Mouse (Mus musculus) adrenal gland, postnatal 10 days (tissue): ENCODE results near the gene Fam71e2. TPM values are rescaled to one million over a fixed set of nuclear protein-coding genes. Genes with fewer than 3 reads are reported as not detected.
A peak's percentile ranks its signal among the peaks of the same experiment; 100 is the strongest.

Source experiments
- DNase-seq: peaks from one replicate; pipeline ENCODE4 v3.0.0; 2021; ENCODE audit warnings: mixed read lengths
- total RNA-seq, 2 experiments: library from RNA; stranded (reverse); gene quantifications; 2 replicates each; pipeline ENCODE4 v1.2.3; 2021

Fam71e2 gene
- total RNA-seq, 2 experiments from 2014 or later, result not detected

GRCm38 (mm10) chr7:4777851-4778637, 6.9 kb upstream of the Fam71e2 start:
- no peak for DNase-seq

- peak; percentile 75 for DNase-seq
Observed at GRCm38 (mm10) chr7:4776861-4777830, 6.0 kb upstream of the Fam71e2 start.

- no peak for DNase-seq
Observed at GRCm38 (mm10) chr7:4776131-4776530, 5.0 kb upstream of the Fam71e2 start.

GRCm38 (mm10) chr7:4764946-4765710, 6.0 kb downstream of the Fam71e2 start:
- no peak for DNase-seq

- DNase-seq, result no peak
Observed at GRCm38 (mm10) chr7:4759670-4760069, 11.4 kb downstream of the Fam71e2 start.

- DNase-seq, result peak; percentile 86
Observed at GRCm38 (mm10) chr7:4752821-4753570, 18.1 kb downstream of the Fam71e2 start, which contains the start of gene Cox6b2. Gene Cox6b2 (minus strand): TSS chr7:4753094.

- DNase-seq, result peak; percentile 80
Observed at GRCm38 (mm10) chr7:4751971-4752820, 18.9 kb downstream of the Fam71e2 start.

GRCm38 (mm10) chr7:4749169-4749568, 21.9 kb downstream of the Fam71e2 start:
- DNase-seq, result no peak

- no peak for DNase-seq
Observed at GRCm38 (mm10) chr7:4748321-4748720, 22.8 kb downstream of the Fam71e2 start.

- no peak for DNase-seq
Observed at GRCm38 (mm10) chr7:4747156-4747899, 23.8 kb downstream of the Fam71e2 start.

- no peak for DNase-seq
Observed at GRCm38 (mm10) chr7:4746326-4746980, 24.6 kb downstream of the Fam71e2 start.

- DNase-seq, result no peak
Observed at GRCm38 (mm10) chr7:4744886-4745285, 26.2 kb downstream of the Fam71e2 start.

- DNase-seq, result no peak
Observed at GRCm38 (mm10) chr7:4743354-4743753, 27.7 kb downstream of the Fam71e2 start.

GRCm38 (mm10) chr7:4742482-4742819, 28.7 kb downstream of the Fam71e2 start:
- no peak for DNase-seq

- no peak for DNase-seq
Observed at GRCm38 (mm10) chr7:4741672-4742481, 29.2 kb downstream of the Fam71e2 start.

GRCm38 (mm10) chr7:4741151-4741550, 30.0 kb downstream of the Fam71e2 start:
- peak; percentile 84 for DNase-seq

GRCm38 (mm10) chr7:4740309-4740727, 30.8 kb downstream of the Fam71e2 start:
- DNase-seq, result no peak

- DNase-seq, result peak; percentile 96
Observed at GRCm38 (mm10) chr7:4739544-4740275, 31.4 kb downstream of the Fam71e2 start, which contains the start of gene Kmt5c. Gene Kmt5c (plus strand): TSS chr7:4740115.
